ENCODE assay signal across 8 mouse cellular contexts in the genomic region with DNA sequence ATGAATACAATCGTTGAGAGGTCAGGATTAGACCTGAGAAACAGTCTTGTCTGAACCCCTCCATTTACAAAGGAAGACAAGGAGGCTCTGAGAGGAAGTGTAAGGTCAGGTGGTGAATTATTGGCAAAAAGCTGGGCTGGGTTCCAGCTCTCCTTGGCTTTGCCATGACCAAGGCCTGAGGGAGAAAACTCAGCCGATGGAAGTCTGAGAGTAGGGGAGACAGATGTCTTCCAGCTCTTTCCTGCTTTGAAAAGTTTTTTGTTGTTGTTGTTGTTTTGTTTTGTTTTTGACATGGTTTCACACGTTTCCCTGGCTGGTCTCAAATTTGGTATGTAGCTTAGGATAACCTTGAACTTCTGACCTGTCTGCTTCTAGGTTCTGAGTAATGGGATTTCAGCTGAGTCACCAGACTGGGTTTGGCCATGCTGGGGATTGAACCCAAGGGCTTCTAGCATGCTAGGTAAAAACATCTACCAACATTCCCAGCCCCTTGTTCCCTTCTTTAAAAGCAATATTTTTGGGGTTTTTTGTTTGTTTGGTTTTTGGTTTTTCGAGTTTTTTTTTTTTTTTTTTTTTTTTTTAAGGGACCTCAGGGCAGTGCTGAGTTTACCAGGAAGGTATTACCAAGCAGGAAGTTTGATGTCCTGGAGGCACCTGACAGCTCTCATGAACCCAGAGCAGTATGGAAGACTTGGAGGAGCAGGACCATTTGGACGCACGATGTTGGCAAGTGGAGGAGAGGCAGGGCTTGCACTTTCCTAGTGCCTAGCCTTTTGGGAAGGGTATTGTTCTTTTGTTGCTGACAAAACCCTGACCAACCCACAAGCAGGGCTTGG. TPM values are rescaled to one million over a fixed set of nuclear protein-coding genes. Genes with fewer than 3 reads are reported as not detected.
DNase-seq lines count a peak whose midpoint lies in the region; ATAC-seq and TF ChIP-seq lines count a peak whose summit lies in the region.

No protein-coding gene starts in this region.

- H3K27ac ChIP-seq in liver, adult 2 months (replicated peaks; ENCODE audit: insufficient read depth, low read depth, low read length) = peak overlapping the region; percentile 10; the same call in 1 of the 2 replicates
- H3K27ac ChIP-seq in hindbrain, embryonic 14.5 days = peak overlapping the region; percentile 97
- peak overlapping the region; percentile 85 for H3K27ac ChIP-seq in liver, embryonic 15.5 days (replicated peaks)

- no peaks in the 10 kb centered on the region for H3K27me3 ChIP-seq in liver, adult 2 months (ENCODE audit: control insufficient read depth, insufficient read depth, low read length)
- H3K27me3 ChIP-seq in hindbrain, embryonic 14.5 days (ENCODE audit: control insufficient read depth, insufficient read depth, low read length) = no peaks in the 10 kb centered on the region
- no peaks in the 10 kb centered on the region for H3K27me3 ChIP-seq in liver, embryonic 15.5 days

- H3K36me3 ChIP-seq in liver, adult 2 months (ENCODE audit: control insufficient read depth, insufficient read depth, low read length) = no peaks in the 10 kb centered on the region
- no peaks in the 10 kb centered on the region for H3K36me3 ChIP-seq in hindbrain, embryonic 14.5 days (replicated peaks; ENCODE audit: control insufficient read depth, insufficient read depth)
- no peaks in the 10 kb centered on the region for H3K36me3 ChIP-seq in liver, embryonic 15.5 days (replicated peaks)

- no peaks in the 10 kb centered on the region for H3K9me3 ChIP-seq in hindbrain, embryonic 14.5 days (ENCODE audit: control insufficient read depth, low read length)
- no peaks in the 10 kb centered on the region for H3K9me3 ChIP-seq in liver, embryonic 15.5 days (replicated peaks)

- 41% methylated on average over 6 of the region's 6 CpGs for WGBS in liver, adult 2 months
- 42% methylated on average over 6 of the region's 6 CpGs for WGBS in hindbrain, embryonic 14.5 days
- 40% methylated on average over 6 of the region's 6 CpGs for whole genome bisulfite sequencing in liver, embryonic 15.5 days (ENCODE audit: insufficient replicate concordance)

- no peak for ATAC-seq in hindbrain, embryonic 14.5 days (ENCODE audit: low FRiP score)
- ATAC-seq in liver, embryonic 15.5 days (ENCODE audit: insufficient read depth) = no peak
- ATAC-seq in monocyte, adult 5-6 weeks (replicated peaks; ENCODE audit: insufficient number of reproducible peaks, low FRiP score, low TSS enrichment, poor library complexity, severe bottlenecking) = no peak

- H3K4me2 ChIP-seq in hindbrain, embryonic 14.5 days (replicated peaks) = no peak overlapping the region
- H3K4me2 ChIP-seq in liver, embryonic 15.5 days = peak overlapping the region; percentile 77

- H3K79me2 ChIP-seq in liver, adult 2 months (ENCODE audit: control insufficient read depth, insufficient read depth, low read length) = no peaks in the 10 kb centered on the region

- H3K4me3 ChIP-seq in liver, adult 2 months (ENCODE audit: insufficient read depth, low read depth, low read length) = no peak overlapping the region
- no peak overlapping the region for H3K4me3 ChIP-seq in hindbrain, embryonic 14.5 days (replicated peaks; ENCODE audit: low read length)
- H3K4me3 ChIP-seq in liver, embryonic 15.5 days (replicated peaks) = no peak overlapping the region

- H3K9ac ChIP-seq in liver, adult 2 months (ENCODE audit: low read depth, low read length) = no peak overlapping the region
- H3K9ac ChIP-seq in hindbrain, embryonic 14.5 days = no peak overlapping the region
- H3K9ac ChIP-seq in liver, embryonic 15.5 days = no peak overlapping the region

- TF ChIP-seq POLR2A in liver, adult 2 months (IDR thresholded peaks at IDR 0.05; ENCODE audit: extremely low read depth, insufficient read depth, low read length) = no peak

- H3K4me1 ChIP-seq in liver, adult 2 months (ENCODE audit: control insufficient read depth, insufficient read depth, low read length) = peaks cover 14% of the 10 kb centered on the region
- peaks cover 61% of the 10 kb centered on the region for H3K4me1 ChIP-seq in hindbrain, embryonic 14.5 days (replicated peaks; ENCODE audit: control insufficient read depth, insufficient read depth, low read length)
- peaks cover 66% of the 10 kb centered on the region for H3K4me1 ChIP-seq in liver, embryonic 15.5 days (replicated peaks)

- peak; percentile 75 for DNase-seq in liver, adult 2 months (ENCODE audit: extremely low read depth, low read depth, low spot score)
- no peak for DNase-seq in liver
- DNase-seq in adrenal gland, adult 8-10 months = peak; percentile 87
- DNase-seq in hindbrain, embryonic 14.5 days (ENCODE audit: low spot score) = no peak
- no peak for DNase-seq in left cerebral cortex, adult 9 months (ENCODE audit: low spot score in 2 of 2)
- DNase-seq in left cerebral cortex, adult 18-20 months (ENCODE audit: low spot score in 2 of 2) = no peak

- TF ChIP-seq CTCF in liver, adult 2 months (IDR thresholded peaks at IDR 0.05; ENCODE audit: low read depth, low read length) = no peak

RNA-seq across cellular contexts. Expression of gene Irf2bpl, which starts 58.8 kb away (rescaled TPM):
- total RNA-seq in liver, adult 2 months (2014; rRNA removed) = 6.8 and 9.3 TPM in 2 replicates
- polyA plus RNA-seq in liver, adult 2 months (2012; rRNA removed) = 10.5 and 10.8 TPM in 2 replicates
- total RNA-seq in adrenal gland, adult 8-10 months (2022) = 10 to 100 TPM; 69.8 to 92.2 (median 82.8) TPM
- 64.5 and 65.5 TPM in 2 replicates for polyA plus RNA-seq in hindbrain, embryonic 14.5 days (2014; fragmentation: Nextera tagmentation; extraction: Ambion mirVana)
- polyA plus RNA-seq in liver, embryonic 15.5 days (2015; fragmentation: Nextera tagmentation; extraction: Ambion mirVana) = 2.8 and 3.1 TPM in 2 replicates
- 15.1 to 32.7 TPM (median 18.2 TPM) in 3 replicates for total RNA-seq in monocyte, adult 5-6 weeks (2017)
- total RNA-seq in left cerebral cortex, adult 18-20 months (2021) = 10 to 100 TPM; 91.6 to 93.6 TPM

Comparison
In these comparisons a context has a peak if more than half of its experiments do, and no peak if none do; other contexts are left out.
1. DNase-seq: peak in liver, adult 2 months (single experiment) and adrenal gland, adult 8-10 months (single experiment); none in liver (single experiment), hindbrain, embryonic 14.5 days (single experiment), left cerebral cortex, adult 9 months (0 of 2) and left cerebral cortex, adult 18-20 months (0 of 2).
2. H3K27ac ChIP-seq: peak in every context shown above with its lines; median percentile 97 in hindbrain, embryonic 14.5 days; 85 in liver, embryonic 15.5 days; 10 in liver, adult 2 months.